Mouse (Mus musculus) layer of hippocampus, postnatal 36 days (tissue): ENCODE measurements at regions not wholly inside any gene's neighbourhood (a gene's known extent, or its start where the extent isn't known, plus 50 kb on each side); places are given as distances from the start of the nearest gene placed in this dataset.
A peak's percentile ranks its signal among the peaks of the same experiment; 100 is the strongest.
"Not testable (repeated sequence)": the region's sequence is repeated elsewhere in the genome, so short reads cannot be mapped to it uniquely, and the experiment has no call there.

Experiments used
- DNase-seq, 2 experiments: peaks; one replicate each; pipeline ENCODE4 v3.0.0; 2022
- microRNA-seq, 2 experiments: library from miRNA; unstranded; fragments of <30 nt; microRNA quantifications; one replicate each; pipeline ENCODE4 v1.2.0; 2021

DNA sequence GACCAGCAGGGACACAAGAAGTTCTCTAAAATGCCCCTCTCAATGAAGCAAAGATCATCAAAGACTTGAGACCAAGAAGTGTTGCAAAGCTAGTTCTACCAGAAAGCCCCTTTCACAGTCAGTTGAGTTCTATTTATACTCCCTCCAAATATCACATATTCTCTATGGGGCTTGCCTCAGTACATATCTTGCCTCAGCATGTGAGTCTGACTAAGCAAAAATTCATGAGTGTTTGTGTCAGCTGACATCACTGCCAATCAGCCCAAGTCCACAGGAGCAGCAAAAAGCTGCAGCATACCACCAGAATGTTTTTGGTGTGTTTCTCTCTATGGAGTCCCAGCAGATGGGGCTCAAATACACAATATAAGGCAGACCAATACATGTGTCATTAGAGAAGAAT, 631.6 kb downstream of the Rpia start:
- no peak for DNase-seq

DNA sequence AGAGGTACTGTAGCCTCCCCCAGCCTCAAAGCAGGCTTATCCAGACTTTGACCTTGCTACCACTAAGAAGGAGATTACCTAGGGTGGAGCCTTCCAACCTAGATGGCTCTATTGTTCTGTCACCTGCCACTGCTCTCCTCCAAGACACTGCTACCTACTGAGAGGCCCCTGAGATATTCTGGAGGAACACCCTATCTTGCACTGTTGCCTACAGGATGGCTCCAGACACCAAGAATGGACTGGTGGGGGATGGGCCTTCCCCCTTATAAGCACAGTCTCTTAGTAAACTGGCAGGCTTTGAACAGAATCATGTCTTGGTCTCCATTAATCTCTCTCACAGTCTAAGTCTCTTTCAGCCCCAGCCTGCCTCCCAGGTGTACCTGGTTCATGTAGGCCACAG, 636.3 kb downstream of the Rpia start:
- DNase-seq: not testable (repeated sequence)

DNA sequence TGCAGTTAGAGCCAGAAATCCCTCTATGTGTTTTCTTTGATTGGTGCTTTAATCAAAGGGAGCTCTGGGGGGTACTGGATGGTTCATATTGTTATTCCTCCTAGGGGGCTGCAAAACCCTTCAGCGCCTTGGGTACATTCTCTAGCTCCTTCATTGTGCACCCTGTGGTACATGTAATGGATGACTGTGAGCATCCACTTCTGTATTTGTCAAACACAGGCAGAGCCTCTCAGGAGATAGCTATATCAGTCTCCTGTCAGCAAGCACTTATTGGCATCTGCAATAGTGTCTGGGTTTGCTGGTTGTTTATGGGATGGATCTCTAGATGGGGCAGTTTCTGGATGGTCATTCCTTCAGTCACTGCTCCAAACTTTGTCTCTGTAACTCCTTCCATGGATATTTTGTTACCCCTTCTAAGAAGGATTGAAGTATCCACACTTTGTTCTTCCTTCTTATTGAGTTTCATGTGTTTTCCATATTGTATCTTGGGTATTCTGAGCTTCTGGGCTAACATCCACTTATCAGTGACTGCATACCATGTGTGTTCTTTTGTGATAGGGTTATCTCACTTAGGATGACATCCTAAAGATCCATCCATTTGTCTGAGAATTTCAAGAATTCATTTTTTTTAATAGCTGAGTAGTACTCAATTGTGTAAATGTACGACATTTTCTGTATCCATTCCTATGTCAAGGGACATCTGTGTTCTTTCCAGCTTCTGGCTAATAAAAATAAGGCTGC, 640.8 kb downstream of the Rpia start:
- not testable (repeated sequence) for DNase-seq

DNA sequence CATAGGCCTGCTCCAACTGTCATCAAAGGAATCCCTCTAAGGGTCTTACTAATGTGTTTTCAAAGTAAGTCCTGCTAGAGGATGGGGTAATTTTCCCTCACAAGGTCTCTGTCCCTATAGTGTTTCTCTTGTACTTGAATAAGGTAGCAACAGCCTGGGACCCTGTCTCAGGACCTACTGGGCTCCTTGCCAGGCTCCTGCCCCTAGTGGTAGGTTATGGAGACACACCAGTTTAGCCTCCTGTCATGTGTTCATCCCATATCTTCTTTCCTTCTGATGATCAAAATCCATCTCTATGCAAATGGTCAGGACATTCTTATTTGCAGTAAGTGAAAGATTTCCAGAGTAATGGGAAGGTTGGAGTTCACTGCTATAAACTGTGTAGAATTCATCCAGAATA, 645.0 kb downstream of the Rpia start:
- no peak for DNase-seq

DNA sequence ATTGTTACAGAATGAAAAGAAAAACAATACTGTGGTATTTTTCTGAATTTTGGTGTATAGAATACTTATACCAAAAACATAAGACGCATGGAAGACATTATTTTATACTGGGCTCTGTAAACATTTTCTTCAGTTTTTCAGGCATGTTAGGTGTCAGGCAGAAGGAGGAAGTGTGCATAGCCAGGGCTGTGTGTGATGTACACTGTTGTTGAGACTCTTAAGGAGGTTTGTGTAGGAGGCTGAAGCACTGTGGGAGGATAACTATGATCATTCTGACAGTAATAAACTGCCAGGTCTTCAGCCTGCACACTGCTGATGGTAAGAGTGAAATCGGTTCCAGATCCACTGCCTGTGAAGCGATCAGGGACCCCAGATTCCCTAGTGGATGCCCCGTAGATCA, 648.7 kb downstream of the Rpia start:
- not testable (repeated sequence) for DNase-seq

DNA sequence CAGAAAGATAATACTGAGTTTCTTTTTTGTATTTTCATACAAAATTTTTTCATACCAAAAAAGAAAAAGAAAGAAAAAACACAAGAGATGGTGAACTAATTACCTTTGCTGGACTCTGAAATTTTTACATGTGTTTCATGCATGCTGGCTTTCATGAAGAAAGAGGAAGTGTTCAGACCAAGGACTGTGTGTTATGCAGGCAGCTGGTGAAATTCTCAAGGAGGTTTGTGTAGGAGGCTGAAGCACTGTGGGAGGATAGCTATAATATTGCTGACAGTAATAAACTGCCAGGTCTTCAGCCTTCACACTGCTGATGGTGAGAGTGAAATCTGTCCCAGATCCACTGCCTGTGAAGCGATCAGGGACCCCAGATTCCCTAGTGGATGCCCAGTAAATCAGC, 675.2 kb downstream of the Rpia start:
- DNase-seq: peak; percentile 1

DNA sequence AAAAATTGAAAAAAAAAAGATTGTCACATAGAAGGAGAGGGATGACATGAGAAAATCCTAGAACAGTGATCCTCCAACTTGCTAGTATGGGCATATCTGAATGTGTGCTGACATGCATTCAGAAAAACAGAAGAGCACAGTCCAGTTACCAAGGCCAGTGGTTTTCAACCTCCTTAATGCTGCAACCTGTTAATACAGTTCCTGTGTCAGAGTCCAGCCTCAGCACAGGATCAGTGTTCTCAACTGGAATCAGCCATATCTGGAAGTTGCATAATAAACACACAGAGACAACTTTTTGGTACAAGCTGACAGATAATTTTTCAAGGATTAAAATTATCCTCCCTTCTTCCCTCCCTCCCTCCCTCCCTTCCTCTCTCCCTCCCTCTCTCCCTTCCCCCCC, 680.1 kb downstream of the Rpia start:
- no peak for DNase-seq

DNA sequence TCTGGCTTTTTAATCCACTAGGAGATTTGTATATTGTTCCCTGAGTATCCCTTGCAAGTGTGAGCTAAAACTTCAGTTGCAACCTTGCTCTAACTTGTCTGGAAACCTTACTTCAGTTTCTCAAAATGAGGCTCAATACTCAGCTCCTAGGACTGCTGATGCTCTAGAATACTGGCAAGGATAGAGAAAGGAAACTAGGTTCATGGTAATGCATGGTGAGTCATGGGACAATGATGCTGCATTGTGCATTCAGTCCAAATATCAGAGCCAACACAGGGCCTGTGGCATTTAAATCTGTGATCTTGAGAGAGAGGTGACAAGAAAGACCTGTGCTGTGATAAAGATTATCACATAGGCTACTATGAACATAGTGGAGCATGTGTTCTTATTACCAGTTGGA, 682.6 kb downstream of the Rpia start:
- not testable (repeated sequence) for DNase-seq

DNA sequence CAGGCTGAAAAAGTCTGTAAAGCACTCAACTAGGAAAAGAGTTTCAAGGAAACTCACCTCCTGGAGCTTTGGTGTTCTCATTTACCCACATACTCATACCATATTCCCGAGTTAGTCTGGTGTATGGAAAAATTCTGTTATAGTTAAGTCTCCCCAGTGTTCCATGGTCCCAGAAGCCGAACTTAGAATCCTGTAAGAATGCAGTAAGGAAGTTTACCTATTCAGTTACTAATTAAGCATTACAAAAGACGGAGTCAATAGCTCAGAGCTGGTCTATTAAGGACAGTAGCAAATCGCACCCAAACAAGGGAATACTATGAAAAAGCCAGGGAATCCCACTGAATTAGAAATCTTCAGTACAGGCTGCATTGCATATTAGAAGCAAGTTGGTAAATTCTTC, 688.3 kb downstream of the Rpia start:
- no peak for DNase-seq

DNA sequence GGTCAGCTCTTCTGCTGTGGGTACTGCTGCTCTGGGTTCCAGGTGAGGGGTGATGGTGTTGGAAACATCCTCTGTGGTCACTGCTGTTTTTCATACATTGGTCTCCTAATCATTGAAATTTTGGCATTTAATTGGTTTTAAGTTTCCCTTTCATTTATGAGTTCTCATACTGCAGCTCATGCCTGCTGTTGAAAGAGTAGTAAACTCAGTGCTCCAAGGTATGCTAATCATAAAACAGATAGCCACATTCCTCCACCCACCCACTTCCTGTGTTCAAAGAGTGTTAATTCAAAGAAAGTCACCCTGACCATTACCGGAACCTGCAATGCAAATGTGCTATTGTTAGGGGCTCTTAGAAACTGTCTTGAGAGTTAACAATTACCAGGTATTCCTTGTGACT, 688.9 kb downstream of the Rpia start:
- DNase-seq: not testable (repeated sequence)

DNA sequence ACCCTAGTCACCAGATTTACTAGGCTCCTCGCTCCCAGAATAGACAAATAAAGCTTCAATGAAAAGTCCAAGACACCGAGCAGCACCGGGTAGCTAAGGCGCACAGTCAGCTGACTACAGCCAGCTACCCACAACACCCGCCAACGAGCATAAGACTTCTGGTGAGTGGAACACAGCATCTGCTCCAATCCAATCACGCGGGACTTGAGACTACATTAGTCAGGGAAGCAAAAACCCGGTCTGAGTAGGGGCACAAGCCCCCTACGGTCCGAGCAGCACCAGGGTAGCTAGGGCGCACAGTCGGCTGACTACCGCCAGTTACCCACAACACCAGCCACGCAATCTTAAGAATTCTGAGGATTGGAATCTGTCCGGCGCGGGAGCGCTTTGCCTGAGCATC, 704.0 kb downstream of the Rpia start:
- no peak for DNase-seq

DNA sequence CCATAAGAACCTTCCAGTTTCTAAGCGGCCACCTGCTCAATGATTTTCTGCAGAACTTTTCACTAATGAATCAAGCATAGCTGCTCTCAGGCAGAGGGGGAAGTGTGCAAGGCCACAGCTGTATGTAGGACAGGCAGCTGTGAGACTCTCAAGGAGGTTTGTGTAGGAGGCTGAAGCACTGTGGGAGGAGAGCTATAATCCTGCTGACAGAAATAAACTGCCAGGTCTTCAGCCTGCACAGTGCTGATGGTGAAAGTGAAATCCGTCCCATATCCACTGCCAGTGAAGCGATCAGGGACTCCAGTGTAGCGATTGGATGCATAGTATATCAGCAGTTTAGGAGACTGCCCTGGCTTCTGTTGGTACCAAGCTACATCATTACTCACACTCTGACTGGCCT, 718.2 kb downstream of the Rpia start:
- no peak for DNase-seq

DNA sequence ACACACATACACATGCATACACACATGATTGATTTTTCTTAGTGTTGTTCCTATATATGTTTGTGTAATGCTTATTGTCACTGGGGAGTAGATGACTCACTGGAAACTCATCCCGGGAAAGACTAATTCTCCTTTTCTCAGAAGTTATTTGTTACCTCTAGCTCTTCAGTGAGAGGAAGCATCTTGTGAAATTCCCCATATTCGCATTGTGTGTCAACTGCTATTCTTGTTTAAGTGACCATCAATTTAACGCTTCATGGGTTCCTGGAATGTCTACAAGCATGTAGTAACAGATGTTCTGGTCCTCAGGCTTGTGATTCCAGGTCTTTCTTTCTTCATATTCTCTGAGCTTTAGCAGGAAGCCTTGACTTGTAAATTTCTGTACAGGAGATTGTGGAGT, 720.0 kb downstream of the Rpia start:
- no peak for DNase-seq

DNA sequence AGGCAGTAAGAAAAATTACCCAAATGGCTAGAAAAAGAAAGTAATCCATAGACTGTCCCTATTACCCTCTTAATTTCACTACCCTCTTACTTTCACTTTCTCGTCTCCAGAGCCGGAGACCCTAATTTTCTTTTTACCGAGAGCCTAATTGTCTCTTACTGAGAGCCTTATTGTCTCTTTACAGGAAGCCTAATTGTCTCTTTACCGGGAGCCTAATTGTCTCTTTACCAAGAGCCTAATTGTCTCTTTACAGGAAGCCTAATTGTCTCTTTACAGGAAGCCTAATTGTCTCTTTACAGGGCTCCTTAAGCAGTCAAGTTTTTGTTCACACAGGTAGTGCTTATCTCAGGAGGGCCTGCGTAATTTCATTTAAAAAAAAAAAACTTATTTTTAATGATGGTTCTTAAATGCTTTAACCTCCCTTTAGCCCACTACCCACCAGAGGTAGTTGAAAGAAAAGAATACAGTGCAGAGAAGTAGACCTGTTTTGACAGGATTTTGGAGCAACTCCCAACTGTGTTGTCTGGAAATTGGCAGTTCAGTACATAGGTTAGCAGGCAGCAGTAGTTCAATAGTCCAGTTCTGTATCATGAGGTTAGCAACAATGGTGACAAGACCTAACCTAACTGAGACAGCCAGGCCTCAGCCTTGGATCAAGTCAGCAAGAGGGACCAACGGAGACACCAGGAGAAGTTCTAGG, 724.2 kb downstream of the Rpia start:
- no peak for DNase-seq

DNA sequence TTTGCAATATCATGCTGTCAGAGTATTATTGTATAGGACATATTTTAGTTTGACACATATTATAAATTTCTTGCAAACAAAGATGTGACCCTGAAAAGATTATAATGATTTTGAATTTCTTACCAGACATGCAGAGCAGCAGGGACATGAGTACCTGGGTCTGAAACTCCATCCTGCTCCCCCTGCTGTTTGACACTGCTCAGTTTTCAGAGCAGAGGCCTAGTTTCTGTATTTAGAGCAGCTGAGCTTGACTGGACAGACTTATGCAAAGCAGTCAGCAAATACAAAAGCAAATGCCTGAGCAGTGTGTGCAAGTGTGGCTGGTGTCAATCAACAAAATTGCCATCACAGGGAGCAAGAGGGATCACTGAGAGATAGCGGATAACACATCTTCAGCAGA, 733.0 kb downstream of the Rpia start:
- DNase-seq: no peak

DNA sequence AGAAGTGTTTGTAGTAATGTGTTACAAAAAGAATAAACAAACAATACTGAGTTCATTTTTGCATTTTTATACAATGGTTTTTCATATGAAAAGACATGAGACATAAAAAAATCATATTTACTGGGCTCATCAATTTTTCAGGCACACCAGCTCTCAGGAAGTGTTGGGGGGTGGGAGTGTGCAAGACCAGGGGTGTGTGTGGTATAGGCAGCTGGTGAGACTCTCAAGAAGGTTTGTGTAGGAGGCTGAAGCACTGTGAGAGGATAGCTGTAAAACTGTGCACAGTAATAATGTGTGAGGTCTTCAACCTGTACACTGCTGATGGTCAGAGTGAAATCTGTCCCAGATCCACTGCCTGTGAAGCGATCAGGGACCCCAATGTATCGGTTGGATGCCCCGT, 733.7 kb downstream of the Rpia start:
- no peak for DNase-seq

DNA sequence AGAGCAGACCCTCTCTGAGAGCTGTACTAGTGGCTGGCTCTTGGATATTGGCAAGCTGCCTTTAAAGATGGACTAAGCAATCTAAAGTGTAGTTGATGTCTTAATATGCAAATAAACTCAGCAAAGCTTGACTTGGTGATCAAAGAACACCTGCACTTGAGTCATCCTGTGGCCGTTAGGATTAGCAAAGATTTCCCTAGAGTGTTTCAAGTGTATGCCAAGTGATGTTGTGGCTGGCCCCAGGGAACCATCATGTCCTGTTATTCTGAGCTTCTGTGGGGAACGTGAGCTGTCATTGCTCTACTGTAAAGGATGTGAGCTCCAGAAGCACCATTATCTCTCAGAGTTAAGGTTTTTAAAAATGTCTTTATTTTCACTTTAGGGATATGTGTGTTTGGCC, 751.1 kb downstream of the Rpia start:
- DNase-seq: no peak

DNA sequence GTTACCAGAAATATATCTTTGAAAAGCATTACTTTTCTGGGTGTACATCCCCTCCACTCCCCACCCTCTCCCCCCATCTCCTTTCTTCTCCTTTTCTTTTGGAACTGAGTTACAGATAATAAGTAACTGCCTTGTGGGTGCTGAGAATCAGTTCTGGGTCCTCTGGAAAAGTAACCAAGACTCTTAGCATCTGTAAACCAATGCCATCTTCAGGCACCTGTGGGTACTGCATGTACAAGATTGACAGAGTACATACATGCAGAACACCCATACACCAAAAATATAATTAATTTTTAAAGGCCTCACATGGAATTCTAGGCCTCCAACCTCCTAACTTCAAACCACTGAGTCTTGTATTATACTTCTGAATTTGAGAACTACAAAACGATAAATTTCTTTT, 758.4 kb downstream of the Rpia start:
- DNase-seq: no peak

DNA sequence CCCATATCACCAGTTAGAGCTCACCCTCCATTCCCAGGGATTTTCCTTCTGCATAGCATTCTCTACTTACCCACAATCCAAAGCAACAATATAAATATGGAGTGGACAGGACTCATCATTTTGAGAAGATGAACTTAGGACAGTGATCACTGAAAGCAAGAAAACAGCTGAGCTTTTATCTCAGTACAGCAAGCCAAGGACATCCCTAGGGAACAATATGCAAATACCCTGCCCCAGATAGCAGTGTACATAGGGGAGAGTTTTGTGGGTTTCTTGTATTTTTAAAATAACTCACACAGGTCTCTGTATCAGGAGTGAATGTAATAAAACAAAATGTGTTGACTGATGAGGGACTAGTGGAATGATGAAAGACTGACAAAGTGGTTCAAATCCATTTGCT, 780.5 kb downstream of the Rpia start:
- no peak for DNase-seq

Small RNAs in the stretch of these regions (microRNA-seq; reads per million reads assigned to microRNA genes)
- gene Gm23694 (0 reads per million in 2 experiments), gene Gm24096 (0 reads per million in 2 experiments)
